Mouse (Mus musculus): ENCODE results near the gene Scube1. TPM values are rescaled to one million over a fixed set of nuclear protein-coding genes. Genes with fewer than 3 reads are reported as not detected.

Scube1 gene
- polyA plus RNA-seq, 1 experiment from 2014 or later = 11.0 TPM

DNA sequence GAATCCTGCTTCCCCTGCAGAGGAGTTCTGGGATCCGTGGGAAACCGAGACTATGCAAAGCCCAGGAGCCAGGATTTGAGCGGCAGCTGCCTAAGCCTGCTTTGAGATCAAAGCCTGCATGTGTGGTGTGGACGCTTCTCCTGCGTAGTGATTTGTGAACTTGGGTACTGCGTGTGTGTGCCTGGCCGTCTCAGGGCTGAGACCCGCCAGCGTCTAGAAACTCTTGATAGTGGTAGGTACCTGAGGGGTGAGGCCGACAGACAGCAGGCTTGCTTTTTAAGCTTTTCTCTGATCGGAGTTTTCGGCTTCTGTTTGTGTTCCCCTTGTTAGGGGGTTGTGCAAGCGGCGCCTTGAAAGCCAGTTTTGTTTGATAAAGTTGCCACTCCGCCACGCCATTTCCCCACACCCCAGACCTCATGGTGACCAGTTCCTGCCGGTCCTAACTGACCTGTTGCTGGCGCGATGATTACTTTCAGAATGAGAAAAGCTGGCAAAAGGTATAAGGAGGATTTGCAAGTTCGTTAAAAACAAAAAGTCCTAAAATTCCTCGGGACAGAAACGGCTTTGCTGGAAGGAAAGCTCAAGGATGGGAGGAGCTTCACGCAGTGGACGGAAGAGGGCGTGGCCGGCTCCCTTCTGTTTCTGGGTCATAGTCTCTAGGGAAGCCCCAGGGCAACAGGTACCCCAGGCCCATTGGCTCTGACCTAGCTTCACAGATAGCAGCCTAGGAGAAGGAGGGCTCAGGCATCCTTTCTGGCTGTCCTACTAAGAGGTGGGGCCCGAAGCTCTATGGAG lies 160.8 kb downstream of the Scube1 start:
- 1% methylated on average over 27 of the region's 27 CpGs for WGBS
- H3K27ac ChIP-seq (replicated peaks) = peak overlapping the region; percentile 80
- H3K4me3 ChIP-seq = peak overlapping the region; percentile 69

DNA sequence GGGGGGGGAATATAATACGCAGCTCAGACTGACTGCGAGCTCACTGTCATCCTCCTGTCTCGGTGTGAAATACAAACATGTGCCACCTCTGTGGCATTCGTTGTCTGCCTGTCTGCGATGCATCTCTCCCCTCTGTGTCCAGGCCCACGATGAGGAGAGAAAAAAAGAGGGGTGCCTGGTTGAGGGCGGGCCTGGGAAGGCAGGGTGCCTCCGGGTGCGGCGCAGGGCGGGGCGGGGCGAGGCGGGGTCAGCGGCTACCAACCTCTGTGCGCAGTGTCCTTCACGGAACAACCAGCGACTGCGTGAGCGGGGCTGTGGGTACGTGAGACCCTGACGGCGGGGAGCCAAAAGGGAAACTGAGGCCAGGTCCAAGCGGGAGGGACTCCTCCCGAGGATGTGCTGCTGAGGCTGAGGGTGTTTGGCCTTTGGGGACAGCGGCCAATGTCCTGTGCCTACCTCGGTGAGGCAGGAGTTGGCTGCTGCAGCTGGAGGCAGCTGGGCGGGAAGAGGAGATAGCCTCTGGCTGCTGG lies 161.4 kb downstream of the Scube1 start, which contains the start of the genes Tspo and Mcat:
Gene Tspo (plus strand): TSS at position 266 of the 530 bp plus-strand sequence.
Gene Mcat (minus strand): TSS at position 461 of the 530 bp plus-strand sequence.
- Histone ChIP-seq H3K36me3 (no peaks in the 10 kb centered on the region), H3K9ac (peak within 1 kb of the TSS; percentile 88), H3K9me3 (no peaks in the 10 kb centered on the region), H3K27me3 (replicated peaks) (no peaks in the 10 kb centered on the region), H3K4me2 (peak within 1 kb of the TSS; percentile 98), H3K27ac (replicated peaks) (peak within 1 kb of the TSS; percentile 80), H3K4me3 (peak within 1 kb of the TSS; percentile 69), H3K4me1 (peaks cover 19% of the 10 kb centered on the region)
- WGBS = under 1% methylated on average over 28 of the region's 28 CpGs
- peak; percentile 62; the same call in 1 of the 2 replicates for ATAC-seq (ENCODE audit: extremely low read depth, insufficient number of reproducible peaks, low FRiP score, low TSS enrichment)

More for the DNA sequence above, 160.8 kb downstream of the Scube1 start:
- ATAC-seq (ENCODE audit: extremely low read depth, insufficient number of reproducible peaks, low FRiP score, low TSS enrichment) = no peak; the same call in 1 of the 2 replicates
- Histone ChIP-seq H3K9ac (peak overlapping the region; percentile 88), H3K27me3 (replicated peaks) (no peaks in the 10 kb centered on the region), H3K4me1 (peaks cover 19% of the 10 kb centered on the region), H3K36me3 (no peaks in the 10 kb centered on the region), H3K4me2 (peak overlapping the region; percentile 98), H3K9me3 (no peaks in the 10 kb centered on the region)

- Histone ChIP-seq H3K9me3 (no peaks in the 10 kb centered on the region), H3K36me3 (no peaks in the 10 kb centered on the region), H3K4me1 (peaks cover 19% of the 10 kb centered on the region), H3K4me2 (peak overlapping the region; percentile 98), H3K9ac (peak overlapping the region; percentile 88), H3K27ac (replicated peaks) (peak overlapping the region; percentile 80), H3K27me3 (replicated peaks) (no peaks in the 10 kb centered on the region), H3K4me3 (peak overlapping the region; percentile 69)
- ATAC-seq (ENCODE audit: extremely low read depth, insufficient number of reproducible peaks, low FRiP score, low TSS enrichment) = no peak
- WGBS = 34% methylated on average over 15 of the region's 15 CpGs
Observed at GRCm38 (mm10) chr15:83562626-83563270, 162.1 kb downstream of the Scube1 start.

DNA sequence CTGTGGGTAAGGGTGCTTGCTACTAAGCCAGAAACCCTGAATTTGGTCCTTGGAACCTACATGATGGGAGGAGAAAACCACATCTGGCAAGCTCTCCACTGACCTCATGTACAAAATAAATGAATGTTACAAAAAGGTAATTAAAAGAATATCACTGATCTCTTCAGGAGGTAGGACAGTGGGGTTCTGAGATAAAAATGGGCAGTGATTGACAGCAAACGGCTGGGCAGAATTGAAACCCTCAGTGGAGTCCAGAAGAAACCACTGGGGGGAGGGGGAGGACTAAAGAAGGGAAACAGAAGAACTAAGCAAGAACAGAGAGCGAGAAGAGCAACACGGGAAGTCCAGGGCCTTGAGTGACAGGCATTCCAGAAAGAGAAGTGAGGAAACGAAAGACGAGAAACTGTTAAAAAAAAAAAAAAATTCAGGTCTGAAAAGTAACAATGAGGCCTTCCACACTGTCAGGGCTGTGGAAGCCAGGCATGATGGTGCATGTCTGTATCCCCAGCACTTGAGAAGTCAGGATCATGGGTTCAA lies 163.8 kb downstream of the Scube1 start:
- WGBS = 52% methylated on average over 5 of the region's 5 CpGs
- H3K27ac ChIP-seq (replicated peaks) = no peak overlapping the region
- H3K4me3 ChIP-seq = no peak overlapping the region
- H3K27me3 ChIP-seq (replicated peaks) = no peaks in the 10 kb centered on the region
- no peaks in the 10 kb centered on the region for H3K9me3 ChIP-seq
- H3K4me1 ChIP-seq = peaks cover 22% of the 10 kb centered on the region
- H3K36me3 ChIP-seq = no peaks in the 10 kb centered on the region
- H3K4me2 ChIP-seq = no peak overlapping the region
- ATAC-seq (ENCODE audit: extremely low read depth, insufficient number of reproducible peaks, low FRiP score, low TSS enrichment) = no peak
- H3K9ac ChIP-seq = no peak overlapping the region

- H3K4me1 ChIP-seq = peaks cover 17% of the 10 kb centered on the region
- peak; percentile 70 for ATAC-seq (ENCODE audit: extremely low read depth, insufficient number of reproducible peaks, low FRiP score, low TSS enrichment)
- under 1% methylated on average over 74 of the region's 74 CpGs for WGBS
- H3K9me3 ChIP-seq = no peaks in the 10 kb centered on the region
- H3K27ac ChIP-seq (replicated peaks) = peak overlapping the region; percentile 93
- H3K9ac ChIP-seq = peak overlapping the region; percentile 97
- peaks cover 27% of the 10 kb centered on the region for H3K36me3 ChIP-seq
- H3K4me3 ChIP-seq = peak overlapping the region; percentile 84
- peak overlapping the region; percentile 77 for H3K4me2 ChIP-seq
- H3K27me3 ChIP-seq (replicated peaks) = no peaks in the 10 kb centered on the region
Observed at GRCm38 (mm10) chr15:83555161-83555974, 169.5 kb downstream of the Scube1 start.

Other genes starting within 250 kb of the Scube1 start
- 21.5 and 22.1 TPM in 2 replicates for gene Ttll1, start 214.1 kb downstream of the Scube1 start, polyA plus RNA-seq (2015; fragmentation: Nextera tagmentation; extraction: Ambion mirVana)
- 31.2 and 31.8 TPM in 2 replicates for gene Bik, start 198.2 kb downstream of the Scube1 start, polyA plus RNA-seq (2015; fragmentation: Nextera tagmentation; extraction: Ambion mirVana)
- gene Tspo, start 161.4 kb downstream of the Scube1 start, polyA plus RNA-seq (2015; fragmentation: Nextera tagmentation; extraction: Ambion mirVana) = 139 and 150 TPM in 2 replicates
- 29.6 and 32.6 TPM in 2 replicates for gene Mcat, start 161.2 kb downstream of the Scube1 start, polyA plus RNA-seq (2015; fragmentation: Nextera tagmentation; extraction: Ambion mirVana)
- 21.9 and 22.0 TPM in 2 replicates for gene Ttll12, start 129.9 kb downstream of the Scube1 start, polyA plus RNA-seq (2015; fragmentation: Nextera tagmentation; extraction: Ambion mirVana)
- 0.14 and 0.41 TPM in 2 replicates for gene Mpped1, start 54.4 kb upstream of the Scube1 start, polyA plus RNA-seq (2015; fragmentation: Nextera tagmentation; extraction: Ambion mirVana)

All from heart, embryonic 13.5 days (tissue).